In the genomic region with DNA sequence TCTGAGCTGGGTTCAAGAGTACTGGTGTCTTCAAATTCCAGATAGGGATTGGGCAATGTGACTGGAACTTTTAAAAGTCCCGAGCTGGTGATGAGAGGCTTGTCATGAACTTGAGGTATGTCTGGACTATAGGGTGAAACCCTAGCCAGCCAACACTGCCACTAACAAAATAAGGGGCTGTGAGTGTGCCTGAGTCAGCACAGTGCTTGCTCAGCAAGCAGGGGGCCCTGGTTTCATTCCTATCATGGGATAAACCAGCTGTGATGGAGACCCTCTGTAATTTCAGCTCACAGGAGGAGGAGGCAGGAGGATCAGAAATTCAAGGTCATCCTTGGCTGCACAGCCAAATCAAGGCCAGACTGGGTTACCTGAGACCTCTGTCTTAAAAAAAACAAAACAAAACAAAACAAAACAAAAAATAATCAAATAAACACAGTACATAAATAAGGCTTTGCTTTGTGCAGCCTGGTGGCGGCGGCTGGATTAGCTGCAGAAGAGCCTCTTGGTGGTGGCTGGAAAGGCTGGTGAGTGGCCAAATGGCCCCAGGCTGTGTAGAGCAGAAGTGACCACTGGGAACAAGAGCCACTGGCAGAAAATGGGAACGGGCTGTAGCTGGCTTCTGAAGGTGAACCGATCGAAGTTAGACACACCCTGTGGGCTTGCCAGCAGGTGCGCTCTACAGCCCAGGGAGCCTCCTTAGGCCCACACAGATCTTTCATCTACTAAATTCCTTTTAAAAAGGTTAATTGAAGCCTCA, we compare ENCODE assay signal across 13 mouse cellular contexts. TPM values are rescaled to one million over a fixed set of nuclear protein-coding genes. Genes with fewer than 3 reads are reported as not detected.
A peak's percentile ranks its signal among the peaks of the same experiment; 100 is the strongest.
DNase-seq lines count a peak whose midpoint lies in the region; ATAC-seq and TF ChIP-seq lines count a peak whose summit lies in the region.
"Had no signal": no experiment of that assay in that cellular context is flagged by ENCODE, and none has a peak within 500 bp of the region (broad histone marks: within the 10 kb centered on the region; RNA-seq: fewer than 3 reads in every experiment).

No protein-coding gene starts in this region.

- peaks cover 11% of the 10 kb centered on the region for H3K4me1 ChIP-seq in heart, embryonic 11.5 days (ENCODE audit: control insufficient read depth, insufficient read depth, low read length)
- H3K4me1 ChIP-seq in lung, embryonic 16.5 days (replicated peaks; ENCODE audit: control insufficient read depth, insufficient read depth, low read length) = peaks cover 10% of the 10 kb centered on the region; the same call in 1 of the 2 replicates
- no peaks in the 10 kb centered on the region for H3K4me1 ChIP-seq in lung, adult 2 months (ENCODE audit: control insufficient read depth, insufficient read depth, low read length)
- peaks cover 9% of the 10 kb centered on the region for H3K4me1 ChIP-seq in embryonic facial prominence, embryonic 11.5 days (ENCODE audit: control insufficient read depth, insufficient read depth, low read length)

- peak overlapping the region; percentile 60 for H3K9ac ChIP-seq in heart, embryonic 11.5 days (ENCODE audit: low read depth, low read length)
- peak overlapping the region; percentile 39; the same call in 1 of the 2 replicates for H3K9ac ChIP-seq in lung, embryonic 16.5 days (ENCODE audit: low read length)
- H3K9ac ChIP-seq in embryonic facial prominence, embryonic 11.5 days (replicated peaks; ENCODE audit: low read length) = no peak overlapping the region; the same call in 1 of the 2 replicates

- H3K27me3 ChIP-seq in heart, embryonic 11.5 days (ENCODE audit: control insufficient read depth, insufficient read depth, low read length) = 0 out of 2 replicates have a peak, but pooled peaks cover 2% of the 10 kb centered on the region
- H3K27me3 ChIP-seq in lung, embryonic 16.5 days (ENCODE audit: control insufficient read depth, insufficient read depth, low read depth, low read length) = no peaks in the 10 kb centered on the region
- H3K27me3 ChIP-seq in embryonic facial prominence, embryonic 11.5 days (ENCODE audit: control insufficient read depth, insufficient read depth, low read length) = no peaks in the 10 kb centered on the region

- H3K4me3 ChIP-seq in heart, embryonic 11.5 days (ENCODE audit: low read depth, low read length) = no peak overlapping the region
- no peak overlapping the region for H3K4me3 ChIP-seq in lung, embryonic 16.5 days (ENCODE audit: low read length)
- H3K4me3 ChIP-seq in lung, adult 2 months (replicated peaks; ENCODE audit: extremely low read depth, low read depth, low read length) = no peak overlapping the region
- H3K4me3 ChIP-seq in embryonic facial prominence, embryonic 11.5 days (ENCODE audit: low read depth, low read length) = no peak overlapping the region

- peaks cover 2% of the 10 kb centered on the region; the same call in 1 of the 2 replicates for H3K9me3 ChIP-seq in heart, embryonic 11.5 days (replicated peaks; ENCODE audit: control insufficient read depth, low read length)
- no peaks in the 10 kb centered on the region for H3K9me3 ChIP-seq in lung, embryonic 16.5 days (ENCODE audit: control insufficient read depth, low read length)
- H3K9me3 ChIP-seq in embryonic facial prominence, embryonic 11.5 days (replicated peaks; ENCODE audit: control insufficient read depth, low read length) = no peaks in the 10 kb centered on the region

- intact Hi-C loops in heart, postnatal 14 days (cut with DNase I) = no loop called here

- peak; percentile 24; the same call in 1 of the 2 replicates for ATAC-seq in heart, embryonic 11.5 days (replicated peaks; ENCODE audit: insufficient number of reproducible peaks, low FRiP score, low TSS enrichment)
- no peak for ATAC-seq in lung, embryonic 16.5 days (ENCODE audit: low read depth)
- 0 out of 2 replicates have a peak, but pooled peaks have one; percentile 25 for ATAC-seq in embryonic facial prominence, embryonic 11.5 days (replicated peaks; ENCODE audit: insufficient number of reproducible peaks, low FRiP score, low TSS enrichment, low read depth)

- DNase-seq in heart, postnatal 14 days = no peak
- DNase-seq in lung, adult 2 months = no peak
- DNase-seq in embryonic facial prominence, embryonic 11.5 days (ENCODE audit: low spot score) = no peak
- DNase-seq in kidney, postnatal 4 days = peak; percentile 42 to 65
- DNase-seq in gastrocnemius, adult 8-10 months (ENCODE audit: low spot score in 2 of 2) = no peak
- no peak for DNase-seq in ovary, adult 18-20 months (ENCODE audit: low spot score)
- DNase-seq: lung, adult 18-20 months; right cerebral cortex, postnatal 14 days had no signal

- peak overlapping the region; percentile 77 for H3K27ac ChIP-seq in heart, embryonic 11.5 days (ENCODE audit: low read depth, low read length)
- no peak overlapping the region for H3K27ac ChIP-seq in lung, embryonic 16.5 days (ENCODE audit: low read length)
- peak overlapping the region; percentile 72 for H3K27ac ChIP-seq in embryonic facial prominence, embryonic 11.5 days (replicated peaks; ENCODE audit: low read depth, low read length)
- H3K27ac ChIP-seq: hindbrain, postnatal 0 days had no signal

- no peaks in the 10 kb centered on the region for H3K36me3 ChIP-seq in heart, embryonic 11.5 days (ENCODE audit: control insufficient read depth, insufficient read depth, low read length)
- H3K36me3 ChIP-seq in lung, embryonic 16.5 days (ENCODE audit: control insufficient read depth, insufficient read depth, low read length) = no peaks in the 10 kb centered on the region
- no peaks in the 10 kb centered on the region for H3K36me3 ChIP-seq in embryonic facial prominence, embryonic 11.5 days (replicated peaks; ENCODE audit: control insufficient read depth, insufficient read depth, low read depth, low read length)

- TF ChIP-seq POLR2A in lung, adult 2 months (IDR thresholded peaks at IDR 0.05; ENCODE audit: borderline replicate concordance, extremely low read depth, low read depth, low read length) = no peak

- peak overlapping the region; percentile 45; the same call in 1 of the 2 replicates for H3K4me2 ChIP-seq in heart, embryonic 11.5 days
- no peak overlapping the region for H3K4me2 ChIP-seq in lung, embryonic 16.5 days (ENCODE audit: low read depth, low read length)
- peak overlapping the region; percentile 28 for H3K4me2 ChIP-seq in embryonic facial prominence, embryonic 11.5 days (ENCODE audit: low read depth, low read length)

- 65% methylated on average over 7 of the region's 7 CpGs for WGBS in heart, embryonic 11.5 days (ENCODE audit: insufficient replicate concordance)
- WGBS in lung, embryonic 16.5 days = 77% methylated on average over 7 of the region's 7 CpGs
- 75% methylated on average over 7 of the region's 7 CpGs for WGBS in lung, adult 2 months
- WGBS in embryonic facial prominence, embryonic 11.5 days = 63% methylated on average over 7 of the region's 7 CpGs

- TF ChIP-seq CTCF in lung, adult 2 months (IDR thresholded peaks at IDR 0.05; ENCODE audit: insufficient read depth, low read length) = no peak

RNA-seq across cellular contexts. Expression of gene Gprc5c, which starts 6.3 kb away (rescaled TPM):
- polyA plus RNA-seq in heart, embryonic 11.5 days (2014; fragmentation: Nextera tagmentation; extraction: Ambion mirVana) = 21.8 and 23.0 TPM in 2 replicates
- total RNA-seq in heart, postnatal 14 days (2021) = 10 to 100 TPM in 1 of 2 experiments, 1 to 10 TPM in 1; 7.4 to 10.7 TPM
- 30.7 and 33.2 TPM in 2 replicates for polyA plus RNA-seq in lung, embryonic 16.5 days (2015; fragmentation: Nextera tagmentation; extraction: Ambion mirVana)
- polyA plus RNA-seq in lung, adult 2 months (2012; rRNA removed) = 14.3 and 18.2 TPM in 2 replicates
- 31.5 and 36.4 TPM in 2 replicates for polyA plus RNA-seq in embryonic facial prominence, embryonic 11.5 days (2014; fragmentation: Nextera tagmentation; extraction: Ambion mirVana)
- total RNA-seq in gastrocnemius, adult 8-10 months (2022) = 10 to 100 TPM; 31.9 to 49.5 (median 39.2) TPM

RNA-seq across cellular contexts. Expression of gene Cd300a, which starts 45.2 kb away (rescaled TPM):
- 0.84 and 1.4 TPM in 2 replicates for polyA plus RNA-seq in heart, embryonic 11.5 days (2014; fragmentation: Nextera tagmentation; extraction: Ambion mirVana)
- total RNA-seq in heart, postnatal 14 days (2021) = 1 to 10 TPM in 1 of 2 experiments, under 1 TPM in 1; 1.00 to 1.2 TPM
- 1.4 and 1.7 TPM in 2 replicates for polyA plus RNA-seq in lung, embryonic 16.5 days (2015; fragmentation: Nextera tagmentation; extraction: Ambion mirVana)
- polyA plus RNA-seq in lung, adult 2 months (2012; rRNA removed) = 2.5 and 5.0 TPM in 2 replicates
- polyA plus RNA-seq in embryonic facial prominence, embryonic 11.5 days (2014; fragmentation: Nextera tagmentation; extraction: Ambion mirVana) = 0.85 and 1.4 TPM in 2 replicates
- total RNA-seq in gastrocnemius, adult 8-10 months (2022) = under 1 TPM; 0.29 to 0.54 (median 0.34) TPM

RNA-seq across cellular contexts. Expression of gene Gpr142, which starts 45.9 kb away (rescaled TPM):
- 0.27 TPM in 1 of 2 replicates, not detected in the other for polyA plus RNA-seq in heart, embryonic 11.5 days (2014; fragmentation: Nextera tagmentation; extraction: Ambion mirVana)
- total RNA-seq in heart, postnatal 14 days (2021) = not detected
- not detected in 2 replicates for polyA plus RNA-seq in lung, embryonic 16.5 days (2015; fragmentation: Nextera tagmentation; extraction: Ambion mirVana)
- not detected in 2 replicates for polyA plus RNA-seq in lung, adult 2 months (2012; rRNA removed)
- not detected in 2 replicates for polyA plus RNA-seq in embryonic facial prominence, embryonic 11.5 days (2014; fragmentation: Nextera tagmentation; extraction: Ambion mirVana)
- total RNA-seq in gastrocnemius, adult 8-10 months (2022) = not detected
- total RNA-seq: layer of hippocampus, postnatal 25 days had no signal
- polyA plus RNA-seq: C2C12; hindbrain, postnatal 0 days had no signal

RNA-seq across cellular contexts. Expression of gene Btbd17, which starts 48.9 kb away (rescaled TPM):
- polyA plus RNA-seq in heart, embryonic 11.5 days (2014; fragmentation: Nextera tagmentation; extraction: Ambion mirVana) = 0.09 TPM in 1 of 2 replicates, not detected in the other
- under 1 TPM in 1 of 2 experiments, not detected in 1; 0.12 TPM for total RNA-seq in heart, postnatal 14 days (2021)
- polyA plus RNA-seq in lung, embryonic 16.5 days (2015; fragmentation: Nextera tagmentation; extraction: Ambion mirVana) = 0.23 and 0.34 TPM in 2 replicates
- 0.54 and 0.59 TPM in 2 replicates for polyA plus RNA-seq in lung, adult 2 months (2012; rRNA removed)
- 9.5 and 9.8 TPM in 2 replicates for polyA plus RNA-seq in embryonic facial prominence, embryonic 11.5 days (2014; fragmentation: Nextera tagmentation; extraction: Ambion mirVana)
- total RNA-seq in gastrocnemius, adult 8-10 months (2022) = not detected

Comparison
In these comparisons a context has a peak if more than half of its experiments do, and no peak if none do; other contexts are left out.
1. DNase-seq: peak in kidney, postnatal 4 days (2 of 2); none in heart, postnatal 14 days (0 of 2), lung, adult 2 months (single experiment), embryonic facial prominence, embryonic 11.5 days (single experiment), gastrocnemius, adult 8-10 months (0 of 2) and ovary, adult 18-20 months (single experiment).